Mouse (Mus musculus) C2C12 (cell line): Measurements from ENCODE around the gene Dnajc16. TPM values are rescaled to one million over a fixed set of nuclear protein-coding genes. Genes with fewer than 3 reads are reported as not detected.

Experiments
- H3K27me3 ChIP-seq: one replicate; pipeline ENCODE4 v1.6.1; 2011; ENCODE audit not compliant: control insufficient read depth, insufficient read depth, insufficient read length
- H3K36me3 ChIP-seq: one replicate; pipeline ENCODE4 v1.6.1; 2011; ENCODE audit not compliant: control insufficient read depth, insufficient read depth
- H3K4me3 ChIP-seq: one replicate; pipeline ENCODE4 v1.5.1; 2011; ENCODE audit warnings: mild to moderate bottlenecking, control low read depth; ENCODE audit not compliant: poor library complexity, insufficient read depth, severe bottlenecking
- H3K79me2 ChIP-seq: one replicate; pipeline ENCODE4 v1.6.1; 2011; ENCODE audit not compliant: control insufficient read depth, insufficient read depth
- H3K79me3 ChIP-seq: one replicate; pipeline ENCODE4 v1.6.1; 2011; ENCODE audit warnings: low read depth, control low read depth
- H3ac ChIP-seq: one replicate; pipeline ENCODE3; 2011; ENCODE audit warnings: low read depth; ENCODE audit not compliant: control insufficient read depth, insufficient read length
- CEBPB ChIP-seq: IDR thresholded peaks from one replicate; pipeline ENCODE4 v1.6.1; 2011; ENCODE audit warnings: low read depth, mild to moderate bottlenecking, control low read depth, moderate library complexity
- CTCF ChIP-seq: IDR thresholded peaks from one replicate; pipeline ENCODE4 v1.5.1; 2011; ENCODE audit not compliant: control insufficient read depth, insufficient read depth, insufficient read length
- FOSL1 ChIP-seq: IDR thresholded peaks from one replicate; pipeline ENCODE4 v1.8.0; 2011; ENCODE audit warnings: mild to moderate bottlenecking, low read length; ENCODE audit not compliant: poor library complexity, insufficient read depth, severe bottlenecking
- MAX ChIP-seq: IDR thresholded peaks from one replicate; pipeline ENCODE4 v1.6.1; 2011; ENCODE audit warnings: mild to moderate bottlenecking, control low read depth
- MYOD1 ChIP-seq: IDR thresholded peaks from one replicate; pipeline ENCODE4 v1.6.1; 2011; ENCODE audit warnings: low read depth; ENCODE audit not compliant: control insufficient read depth, insufficient read length
- MYOG ChIP-seq: IDR thresholded peaks from one replicate; pipeline ENCODE4 v1.6.1; 2011; ENCODE audit not compliant: control insufficient read depth, insufficient read length; ENCODE audit errors: extremely low read depth
- USF1 ChIP-seq: IDR thresholded peaks from one replicate; pipeline ENCODE4 v1.6.1; 2011; ENCODE audit warnings: low read depth, mild to moderate bottlenecking, control low read depth, moderate library complexity
- polyA plus RNA-seq: library from polyadenylated mRNA; unstranded; fragments of >200 nt; fragmentation: generic; extraction: Trizol; gene quantifications from one replicate; pipeline ENCODE4 v1.2.1, GENCODE M21; 2012; ENCODE audit warnings: missing spikeins

Dnajc16 gene
- polyA plus RNA-seq, 1 experiment = 5.2 TPM

- no peak for TF ChIP-seq CTCF
- TF ChIP-seq FOSL1 = no peak
- no peak for TF ChIP-seq USF1
- no peak for TF ChIP-seq MYOG
- no peaks in the 10 kb centered on the region for H3K79me2 ChIP-seq
Observed at GRCm38 (mm10) chr4:141750826-141751225, 39.9 kb downstream of the Dnajc16 start.

GRCm38 (mm10) chr4:141749557-141749956 lies 41.2 kb downstream of the Dnajc16 start:
- Histone ChIP-seq H3ac (no peak overlapping the region), H3K79me2 (no peaks in the 10 kb centered on the region)
- no peak for TF ChIP-seq MYOG
- no peak for TF ChIP-seq CTCF
- TF ChIP-seq MAX = no peak
- no peak for TF ChIP-seq CEBPB
- TF ChIP-seq USF1 = no peak
- TF ChIP-seq FOSL1 = no peak
- no peak for TF ChIP-seq MYOD1

More at GRCm38 (mm10) chr4:141750826-141751225, 39.9 kb downstream of the Dnajc16 start:
- H3K27me3 ChIP-seq = no peaks in the 10 kb centered on the region
- H3K4me3 ChIP-seq = no peak overlapping the region
- no peak overlapping the region for H3ac ChIP-seq
- no peaks in the 10 kb centered on the region for H3K36me3 ChIP-seq
- H3K79me3 ChIP-seq = no peaks in the 10 kb centered on the region

GRCm38 (mm10) chr4:141746578-141747346 lies 44.0 kb downstream of the Dnajc16 start, which contains the start of gene Agmat:
TSS of gene Agmat (plus strand) at chr4:141746672.
- Histone ChIP-seq H3K79me2 (no peaks in the 10 kb centered on the region), H3K79me3 (no peaks in the 10 kb centered on the region), H3K4me3 (no peak within 1 kb of the TSS), H3K27me3 (no peaks in the 10 kb centered on the region), H3ac (no peak within 1 kb of the TSS), H3K36me3 (no peaks in the 10 kb centered on the region)
- TF ChIP-seq USF1 = no peak
- TF ChIP-seq MAX = no peak
- TF ChIP-seq CTCF = no peak
- no peak for TF ChIP-seq MYOG
- TF ChIP-seq CEBPB = no peak
- TF ChIP-seq MYOD1 = no peak
- no peak for TF ChIP-seq FOSL1

More at GRCm38 (mm10) chr4:141749557-141749956, 41.2 kb downstream of the Dnajc16 start:
- Histone ChIP-seq H3K4me3 (no peak overlapping the region), H3K79me3 (no peaks in the 10 kb centered on the region), H3K36me3 (no peaks in the 10 kb centered on the region), H3K27me3 (no peaks in the 10 kb centered on the region)

DNA sequence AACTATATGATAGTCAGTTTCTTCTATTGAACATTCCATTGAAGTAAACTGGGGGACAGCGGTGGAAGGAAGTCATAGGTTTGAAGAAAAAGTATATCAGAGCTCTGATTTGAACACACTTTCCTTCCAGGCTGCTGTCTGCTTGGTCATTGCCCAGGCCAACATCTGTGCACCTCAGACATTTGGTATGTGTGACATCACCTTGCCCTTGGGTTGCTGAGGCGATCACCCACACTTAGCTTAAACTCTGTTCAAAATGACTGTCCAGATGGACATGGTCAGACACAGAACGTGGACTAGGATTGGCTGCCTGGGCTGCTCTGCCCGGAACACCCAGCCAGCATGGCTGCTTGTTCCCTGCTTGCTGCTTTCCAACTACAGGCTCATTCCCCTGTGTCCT lies 48.4 kb downstream of the Dnajc16 start:
- Histone ChIP-seq H3K79me3 (no peaks in the 10 kb centered on the region), H3K4me3 (no peak overlapping the region), H3K36me3 (no peaks in the 10 kb centered on the region), H3K79me2 (no peaks in the 10 kb centered on the region), H3K27me3 (no peaks in the 10 kb centered on the region), H3ac (no peak overlapping the region)
- TF ChIP-seq CTCF = no peak
- no peak for TF ChIP-seq MAX
- no peak for TF ChIP-seq MYOD1
- TF ChIP-seq MYOG = no peak
- no peak for TF ChIP-seq CEBPB
- no peak for TF ChIP-seq USF1
- no peak for TF ChIP-seq FOSL1

DNA sequence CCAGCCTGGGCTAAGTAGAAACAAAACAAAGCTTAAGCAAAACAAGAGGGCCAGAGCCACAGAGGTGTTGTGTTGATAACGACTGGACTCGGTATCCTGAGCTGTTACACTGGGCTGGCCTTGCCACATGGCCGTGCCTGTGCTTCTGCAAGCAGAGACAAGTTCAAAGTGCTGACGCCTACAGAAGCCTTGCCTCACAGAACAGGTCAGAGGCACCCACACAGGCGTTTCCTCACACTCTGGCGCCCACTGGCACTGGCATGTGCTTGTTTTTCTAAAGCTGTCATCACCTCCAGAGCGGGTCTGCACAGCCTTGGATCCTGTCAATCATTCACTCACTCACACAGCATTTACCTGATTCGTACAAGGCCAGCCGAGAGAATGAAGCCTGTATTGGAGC lies 48.9 kb downstream of the Dnajc16 start:
- Histone ChIP-seq H3K27me3 (no peaks in the 10 kb centered on the region), H3K4me3 (no peak overlapping the region), H3ac (no peak overlapping the region), H3K79me2 (no peaks in the 10 kb centered on the region), H3K36me3 (no peaks in the 10 kb centered on the region), H3K79me3 (no peaks in the 10 kb centered on the region)
- TF ChIP-seq MYOD1 = no peak
- no peak for TF ChIP-seq FOSL1
- TF ChIP-seq CEBPB = no peak
- TF ChIP-seq USF1 = no peak
- no peak for TF ChIP-seq MAX
- TF ChIP-seq MYOG = no peak
- TF ChIP-seq CTCF = no peak

DNA sequence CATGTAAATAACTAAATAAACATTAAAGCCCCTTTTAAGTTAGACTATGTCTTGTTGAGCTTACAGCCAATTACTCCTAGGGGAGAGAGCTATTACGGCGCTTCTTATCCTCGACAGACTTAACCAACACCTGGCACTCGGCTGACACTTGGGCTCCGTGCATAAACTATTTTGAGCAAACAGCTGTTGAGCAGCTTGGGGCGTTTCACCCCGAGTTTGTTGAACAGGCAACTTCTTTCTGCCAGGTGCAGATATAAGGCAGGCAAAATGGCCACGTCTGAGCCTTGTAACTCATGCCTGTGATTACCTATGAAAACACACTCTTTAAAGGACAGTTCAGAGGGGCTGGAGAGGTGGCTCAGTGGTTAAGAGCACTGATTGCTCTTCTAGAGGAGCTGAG lies 52.7 kb downstream of the Dnajc16 start:
- no peak overlapping the region for H3K4me3 ChIP-seq
- H3ac ChIP-seq = no peak overlapping the region
- H3K27me3 ChIP-seq = no peaks in the 10 kb centered on the region

More for the DNA sequence above, 52.7 kb downstream of the Dnajc16 start:
- TF ChIP-seq MYOG (no peak), USF1 (no peak), CEBPB (no peak), FOSL1 (no peak), CTCF (no peak), MYOD1 (no peak)
- H3K79me2 ChIP-seq = no peaks in the 10 kb centered on the region
- H3K79me3 ChIP-seq = no peaks in the 10 kb centered on the region
- H3K36me3 ChIP-seq = no peaks in the 10 kb centered on the region
